Mouse (Mus musculus): ENCODE data around the gene Tmco4. TPM values are rescaled to one million over a fixed set of nuclear protein-coding genes. Genes with fewer than 3 reads are reported as not detected.

Gene Tmco4
- polyA plus RNA-seq, 1 experiment from 2014 or later = 5.3 TPM

GRCm38 (mm10) chr4:139040084-139040839, 67.6 kb downstream of the Tmco4 start:
- TF ChIP-seq EP300 (IDR thresholded peaks at IDR 0.05; ENCODE audit: low read depth) (no peak), CTCF (IDR thresholded peaks at IDR 0.05; ENCODE audit: low read depth) (no peak)
- H3K27ac ChIP-seq (ENCODE audit: low read depth) = no peak overlapping the region
- no peak for ATAC-seq
- no peak overlapping the region for H3K4me2 ChIP-seq (ENCODE audit: low read depth, low read length)
- 25% methylated on average over 10 of the region's 10 CpGs for WGBS (ENCODE audit: insufficient replicate concordance)
- DNase-seq = no peak
- H3K36me3 ChIP-seq (replicated peaks; ENCODE audit: insufficient read depth, low read length) = peaks cover 11% of the 10 kb centered on the region; the same call in 1 of the 2 replicates
- no peaks in the 10 kb centered on the region for H3K9me3 ChIP-seq (ENCODE audit: low read length)
- no peaks in the 10 kb centered on the region for H3K4me1 ChIP-seq (ENCODE audit: insufficient read depth)
- H3K9ac ChIP-seq (replicated peaks) = no peak overlapping the region
- no peak overlapping the region for H3K4me3 ChIP-seq (ENCODE audit: low read depth, low read length)
- H3K27me3 ChIP-seq (ENCODE audit: insufficient read depth, low read length) = no peaks in the 10 kb centered on the region

GRCm38 (mm10) chr4:139042611-139043010, 69.9 kb downstream of the Tmco4 start:
- no peak for DNase-seq

GRCm38 (mm10) chr4:139043600-139043999, 70.9 kb downstream of the Tmco4 start:
- Histone ChIP-seq H3K4me3 (ENCODE audit: low read depth, low read length) (no peak overlapping the region), H3K9me3 (ENCODE audit: low read length) (no peaks in the 10 kb centered on the region), H3K9ac (replicated peaks) (no peak overlapping the region), H3K27me3 (ENCODE audit: insufficient read depth, low read length) (no peaks in the 10 kb centered on the region), H3K4me2 (ENCODE audit: low read depth, low read length) (no peak overlapping the region), H3K27ac (ENCODE audit: low read depth) (no peak overlapping the region), H3K36me3 (replicated peaks; ENCODE audit: insufficient read depth, low read length) (peaks cover 3% of the 10 kb centered on the region; the same call in 1 of the 2 replicates), H3K4me1 (ENCODE audit: insufficient read depth) (no peaks in the 10 kb centered on the region)
- DNase-seq = no peak
- ATAC-seq = no peak
- 47% methylated on average over 2 of the region's 2 CpGs for WGBS (ENCODE audit: insufficient replicate concordance)
- TF ChIP-seq CTCF (IDR thresholded peaks at IDR 0.05; ENCODE audit: low read depth) (no peak), EP300 (IDR thresholded peaks at IDR 0.05; ENCODE audit: low read depth) (no peak)

More at GRCm38 (mm10) chr4:139042611-139043010, 69.9 kb downstream of the Tmco4 start:
- 75% methylated on average over 5 of the region's 5 CpGs for WGBS (ENCODE audit: insufficient replicate concordance)
- no peak overlapping the region for H3K27ac ChIP-seq (ENCODE audit: low read depth)
- H3K27me3 ChIP-seq (ENCODE audit: insufficient read depth, low read length) = no peaks in the 10 kb centered on the region
- H3K4me2 ChIP-seq (ENCODE audit: low read depth, low read length) = no peak overlapping the region
- H3K4me1 ChIP-seq (ENCODE audit: insufficient read depth) = no peaks in the 10 kb centered on the region
- H3K9ac ChIP-seq (replicated peaks) = no peak overlapping the region
- no peak overlapping the region for H3K4me3 ChIP-seq (ENCODE audit: low read depth, low read length)
- no peak for ATAC-seq
- no peak for TF ChIP-seq CTCF (IDR thresholded peaks at IDR 0.05; ENCODE audit: low read depth)
- TF ChIP-seq EP300 (IDR thresholded peaks at IDR 0.05; ENCODE audit: low read depth) = no peak
- no peaks in the 10 kb centered on the region for H3K9me3 ChIP-seq (ENCODE audit: low read length)
- H3K36me3 ChIP-seq (replicated peaks; ENCODE audit: insufficient read depth, low read length) = peaks cover 3% of the 10 kb centered on the region; the same call in 1 of the 2 replicates

GRCm38 (mm10) chr4:139044566-139044965, 71.9 kb downstream of the Tmco4 start:
- H3K36me3 ChIP-seq (replicated peaks; ENCODE audit: insufficient read depth, low read length) = peaks cover 3% of the 10 kb centered on the region; the same call in 1 of the 2 replicates
- no peaks in the 10 kb centered on the region for H3K27me3 ChIP-seq (ENCODE audit: insufficient read depth, low read length)
- no peak overlapping the region for H3K4me3 ChIP-seq (ENCODE audit: low read depth, low read length)
- no peak overlapping the region for H3K4me2 ChIP-seq (ENCODE audit: low read depth, low read length)
- no peaks in the 10 kb centered on the region for H3K4me1 ChIP-seq (ENCODE audit: insufficient read depth)
- 83% methylated on average over 5 of the region's 5 CpGs for WGBS (ENCODE audit: insufficient replicate concordance)
- H3K27ac ChIP-seq (ENCODE audit: low read depth) = no peak overlapping the region
- no peak for TF ChIP-seq EP300 (IDR thresholded peaks at IDR 0.05; ENCODE audit: low read depth)
- no peak for TF ChIP-seq CTCF (IDR thresholded peaks at IDR 0.05; ENCODE audit: low read depth)
- DNase-seq (no peak), ATAC-seq (no peak)
- H3K9me3 ChIP-seq (ENCODE audit: low read length) = no peaks in the 10 kb centered on the region
- no peak overlapping the region for H3K9ac ChIP-seq (replicated peaks)

GRCm38 (mm10) chr4:139046354-139046753, 73.7 kb downstream of the Tmco4 start:
- ATAC-seq (no peak), DNase-seq (no peak)
- Histone ChIP-seq H3K4me2 (ENCODE audit: low read depth, low read length) (no peak overlapping the region), H3K9ac (replicated peaks) (no peak overlapping the region), H3K9me3 (ENCODE audit: low read length) (no peaks in the 10 kb centered on the region), H3K4me1 (ENCODE audit: insufficient read depth) (no peaks in the 10 kb centered on the region), H3K4me3 (ENCODE audit: low read depth, low read length) (no peak overlapping the region), H3K27ac (ENCODE audit: low read depth) (no peak overlapping the region), H3K27me3 (ENCODE audit: insufficient read depth, low read length) (no peaks in the 10 kb centered on the region), H3K36me3 (replicated peaks; ENCODE audit: insufficient read depth, low read length) (peaks cover 3% of the 10 kb centered on the region; the same call in 1 of the 2 replicates)
- TF ChIP-seq EP300 (IDR thresholded peaks at IDR 0.05; ENCODE audit: low read depth) (no peak), CTCF (IDR thresholded peaks at IDR 0.05; ENCODE audit: low read depth) (no peak)
- WGBS (ENCODE audit: insufficient replicate concordance) = 76% methylated on average over 5 of the region's 5 CpGs

GRCm38 (mm10) chr4:139048518-139048917, 75.8 kb downstream of the Tmco4 start:
- peaks cover 3% of the 10 kb centered on the region; the same call in 1 of the 2 replicates for H3K36me3 ChIP-seq (replicated peaks; ENCODE audit: insufficient read depth, low read length)
- no peak for ATAC-seq
- DNase-seq = no peak
- H3K4me2 ChIP-seq (ENCODE audit: low read depth, low read length) = no peak overlapping the region
- H3K4me3 ChIP-seq (ENCODE audit: low read depth, low read length) = no peak overlapping the region
- no peaks in the 10 kb centered on the region for H3K4me1 ChIP-seq (ENCODE audit: insufficient read depth)
- no peak overlapping the region for H3K27ac ChIP-seq (ENCODE audit: low read depth)
- no peaks in the 10 kb centered on the region for H3K27me3 ChIP-seq (ENCODE audit: insufficient read depth, low read length)
- TF ChIP-seq EP300 (IDR thresholded peaks at IDR 0.05; ENCODE audit: low read depth) = no peak
- TF ChIP-seq CTCF (IDR thresholded peaks at IDR 0.05; ENCODE audit: low read depth) = no peak
- H3K9ac ChIP-seq (replicated peaks) = no peak overlapping the region
- WGBS (ENCODE audit: insufficient replicate concordance) = 75% methylated on average over 6 of the region's 6 CpGs
- H3K9me3 ChIP-seq (ENCODE audit: low read length) = no peaks in the 10 kb centered on the region

Measured in liver, postnatal 0 days (tissue).